Mouse (Mus musculus) ES-Bruce4 (cell line): ENCODE measurements around the gene Plbd1. TPM values are rescaled to one million over a fixed set of nuclear protein-coding genes. Genes with fewer than 3 reads are reported as not detected.

Experiments
- H3K27ac ChIP-seq: 2 replicates; pipeline ENCODE4 v1.5.1; 2012; ENCODE audit warnings: low read length, inconsistent platforms; ENCODE audit not compliant: insufficient read depth
- H3K27me3 ChIP-seq: 2 replicates; pipeline ENCODE4 v1.6.1; 2012; ENCODE audit warnings: mild to moderate bottlenecking, low read length, inconsistent platforms; ENCODE audit not compliant: control insufficient read depth, poor library complexity, insufficient read depth, severe bottlenecking
- H3K36me3 ChIP-seq: 2 replicates; pipeline ENCODE4 v1.6.1; 2012; ENCODE audit warnings: inconsistent platforms, mild to moderate bottlenecking, low read length, moderate library complexity; ENCODE audit not compliant: control insufficient read depth, poor library complexity, insufficient read depth, severe bottlenecking
- H3K4me1 ChIP-seq: one replicate; pipeline ENCODE4 v1.8.1; 2011; ENCODE audit warnings: low read length; ENCODE audit not compliant: control insufficient read depth, insufficient read depth
- H3K4me3 ChIP-seq: 2 replicates; pipeline ENCODE4 v1.5.1; 2011; ENCODE audit warnings: low read depth, mild to moderate bottlenecking, low read length
- H3K9ac ChIP-seq: 2 replicates; pipeline ENCODE4 v1.6.1; 2012; ENCODE audit warnings: low read depth, mild to moderate bottlenecking, inconsistent platforms; ENCODE audit not compliant: poor library complexity, severe bottlenecking
- H3K9me3 ChIP-seq: replicated peaks from 2 replicates; pipeline ENCODE4 v1.6.1; 2012; ENCODE audit warnings: mild to moderate bottlenecking, low read length, inconsistent platforms; ENCODE audit not compliant: control insufficient read depth, poor library complexity, insufficient read depth, severe bottlenecking
- CTCF ChIP-seq: IDR thresholded peaks from one replicate; pipeline ENCODE4 v1.8.1; 2011; ENCODE audit warnings: low read depth, low read length
- EP300 ChIP-seq: IDR thresholded peaks from 2 replicates; pipeline ENCODE4 v1.6.1; 2011; ENCODE audit warnings: low read depth, low read length; ENCODE audit not compliant: insufficient read depth
- POLR2A ChIP-seq: IDR thresholded peaks from one replicate; pipeline ENCODE4 v1.8.1; 2011; ENCODE audit warnings: low read length; ENCODE audit not compliant: insufficient read depth
- polyA plus RNA-seq: library from polyadenylated mRNA; stranded (reverse); fragments of >200 nt; gene quantifications from 2 replicates; pipeline ENCODE4 v1.2.4, GENCODE M21; 2011; ENCODE audit warnings: low read depth; ENCODE audit not compliant: missing spikeins, insufficient read depth, insufficient read length

Gene Plbd1
- polyA plus RNA-seq, 1 experiment = 1.2 TPM

- Histone ChIP-seq H3K27ac (no peak overlapping the region), H3K27me3 (no peaks in the 10 kb centered on the region), H3K9me3 (no peaks in the 10 kb centered on the region), H3K4me1 (no peaks in the 10 kb centered on the region), H3K36me3 (no peaks in the 10 kb centered on the region), H3K9ac (no peak overlapping the region), H3K4me3 (no peak overlapping the region)
- no peak for TF ChIP-seq EP300
- TF ChIP-seq POLR2A = no peak
- no peak for TF ChIP-seq CTCF
Observed at GRCm38 (mm10) chr6:136658303-136658702, 3.4 kb downstream of the Plbd1 start.

GRCm38 (mm10) chr6:136655786-136656185 lies 5.9 kb downstream of the Plbd1 start:
- Histone ChIP-seq H3K36me3 (no peaks in the 10 kb centered on the region), H3K4me1 (no peaks in the 10 kb centered on the region), H3K27me3 (no peaks in the 10 kb centered on the region), H3K9me3 (no peaks in the 10 kb centered on the region), H3K27ac (no peak overlapping the region), H3K9ac (peak overlapping the region; percentile 34; the same call in 1 of the 2 replicates), H3K4me3 (no peak overlapping the region)
- TF ChIP-seq EP300 (no peak), CTCF (no peak), POLR2A (no peak)

DNA sequence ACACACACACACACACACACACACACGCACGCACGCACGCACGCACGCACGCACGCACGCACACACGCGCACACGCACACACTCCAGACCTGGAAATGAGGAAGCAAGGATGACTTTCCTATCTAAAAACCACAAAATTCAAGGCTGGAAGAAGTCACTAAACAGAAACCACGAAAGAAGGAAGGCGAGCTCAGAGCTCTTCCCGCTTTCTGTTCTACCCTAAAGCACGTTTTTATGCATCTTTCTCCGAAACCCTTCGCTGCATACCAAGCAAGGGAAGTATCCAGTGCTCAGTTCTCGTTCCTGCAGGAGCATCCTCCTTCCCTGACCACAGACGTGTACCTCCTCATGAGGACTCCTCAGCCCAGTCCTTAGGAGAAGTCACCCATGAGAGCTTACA lies 7.3 kb downstream of the Plbd1 start:
- H3K4me1 ChIP-seq = no peaks in the 10 kb centered on the region
- no peak overlapping the region for H3K4me3 ChIP-seq
- H3K9me3 ChIP-seq = no peaks in the 10 kb centered on the region
- no peak overlapping the region for H3K27ac ChIP-seq
- TF ChIP-seq POLR2A (no peak), CTCF (no peak), EP300 (no peak)
- H3K36me3 ChIP-seq = no peaks in the 10 kb centered on the region
- H3K9ac ChIP-seq = no peak overlapping the region
- no peaks in the 10 kb centered on the region for H3K27me3 ChIP-seq

DNA sequence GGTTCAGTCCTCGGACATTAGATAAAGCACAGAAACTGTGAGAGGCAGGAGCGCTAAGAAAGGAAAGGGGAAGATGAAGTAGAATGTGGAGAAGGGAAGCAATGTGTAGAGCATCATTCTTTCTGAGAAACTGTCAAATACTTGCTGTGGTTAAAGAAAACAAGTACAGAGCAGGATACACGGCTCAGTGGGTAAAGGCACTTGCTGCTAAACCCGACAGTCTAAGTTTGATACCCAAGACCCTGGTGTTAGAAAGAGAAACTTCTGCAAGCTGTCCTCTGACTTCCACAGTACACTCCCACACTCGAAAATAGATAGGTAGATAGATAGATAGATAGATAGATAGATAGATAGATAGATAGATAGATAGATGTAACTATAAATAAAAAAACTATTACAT lies 8.4 kb downstream of the Plbd1 start:
- no peaks in the 10 kb centered on the region for H3K27me3 ChIP-seq
- no peaks in the 10 kb centered on the region for H3K9me3 ChIP-seq
- H3K4me1 ChIP-seq = no peaks in the 10 kb centered on the region
- no peaks in the 10 kb centered on the region for H3K36me3 ChIP-seq
- no peak overlapping the region for H3K27ac ChIP-seq
- TF ChIP-seq EP300 (no peak), POLR2A (no peak), CTCF (no peak)
- H3K9ac ChIP-seq = no peak overlapping the region
- no peak overlapping the region for H3K4me3 ChIP-seq

DNA sequence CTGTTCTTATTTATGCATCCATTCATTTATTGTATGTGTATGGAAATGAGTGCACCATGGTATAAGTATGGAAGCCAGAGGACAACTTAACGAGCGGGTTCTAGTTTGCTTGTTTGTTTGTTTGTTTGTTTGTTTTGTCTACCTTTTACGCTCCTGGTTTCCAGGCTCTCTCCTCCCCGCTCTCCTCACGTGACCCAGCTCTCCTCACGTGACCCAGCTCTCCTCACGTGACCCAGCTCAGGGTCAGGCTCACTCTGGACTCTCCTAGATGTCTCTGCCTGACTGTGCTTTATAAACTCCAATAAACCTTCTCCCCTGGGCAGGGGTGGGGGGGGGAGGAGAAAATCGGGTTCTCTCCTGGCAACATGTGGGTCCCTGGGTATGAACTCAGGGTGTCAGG lies 11.1 kb downstream of the Plbd1 start:
- H3K27ac ChIP-seq = no peak overlapping the region
- H3K36me3 ChIP-seq = no peaks in the 10 kb centered on the region
- H3K4me3 ChIP-seq = no peak overlapping the region
- no peaks in the 10 kb centered on the region for H3K27me3 ChIP-seq
- no peak for TF ChIP-seq EP300
- TF ChIP-seq POLR2A = no peak
- no peak for TF ChIP-seq CTCF
- H3K9ac ChIP-seq = no peak overlapping the region
- H3K4me1 ChIP-seq = no peaks in the 10 kb centered on the region
- H3K9me3 ChIP-seq = no peaks in the 10 kb centered on the region

- no peak overlapping the region for H3K27ac ChIP-seq
- H3K36me3 ChIP-seq = no peaks in the 10 kb centered on the region
- TF ChIP-seq POLR2A (no peak), EP300 (no peak), CTCF (no peak)
- no peak overlapping the region for H3K9ac ChIP-seq
- no peak overlapping the region for H3K4me3 ChIP-seq
- H3K4me1 ChIP-seq = no peaks in the 10 kb centered on the region
- H3K27me3 ChIP-seq = no peaks in the 10 kb centered on the region
- no peaks in the 10 kb centered on the region; the same call in 1 of the 2 replicates for H3K9me3 ChIP-seq
Observed at GRCm38 (mm10) chr6:136647455-136647861, 14.3 kb downstream of the Plbd1 start.
